Mouse (Mus musculus) thymus, postnatal 25 days (tissue): ENCODE data around the gene Colec11.

Experiments used
- DNase-seq: peaks from one replicate; pipeline ENCODE4 v3.0.0; 2022

Colec11 gene

DNA sequence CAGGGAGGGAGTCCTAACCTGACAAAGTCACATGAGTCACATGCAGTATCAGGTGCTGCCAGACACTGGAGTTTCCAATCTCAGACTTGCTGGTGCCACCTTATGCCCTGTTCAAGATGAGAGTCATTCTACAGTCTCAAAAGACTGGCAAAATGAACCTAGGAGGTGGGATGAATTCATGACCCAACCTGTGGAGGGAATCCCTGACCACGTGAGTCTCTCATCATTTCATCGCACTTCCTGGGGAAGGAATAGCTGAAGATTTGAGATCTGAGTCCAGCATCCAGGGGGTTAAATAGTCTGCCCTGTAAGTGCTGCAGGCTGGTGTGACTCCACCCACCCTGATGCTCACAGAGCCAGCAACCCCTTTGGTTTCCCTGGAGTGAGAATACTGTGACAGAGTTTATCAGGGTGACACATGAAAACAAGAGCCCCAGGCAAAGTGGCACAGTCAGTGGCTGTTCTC lies 24.6 kb downstream of the Colec11 start:
- DNase-seq = no peak

DNA sequence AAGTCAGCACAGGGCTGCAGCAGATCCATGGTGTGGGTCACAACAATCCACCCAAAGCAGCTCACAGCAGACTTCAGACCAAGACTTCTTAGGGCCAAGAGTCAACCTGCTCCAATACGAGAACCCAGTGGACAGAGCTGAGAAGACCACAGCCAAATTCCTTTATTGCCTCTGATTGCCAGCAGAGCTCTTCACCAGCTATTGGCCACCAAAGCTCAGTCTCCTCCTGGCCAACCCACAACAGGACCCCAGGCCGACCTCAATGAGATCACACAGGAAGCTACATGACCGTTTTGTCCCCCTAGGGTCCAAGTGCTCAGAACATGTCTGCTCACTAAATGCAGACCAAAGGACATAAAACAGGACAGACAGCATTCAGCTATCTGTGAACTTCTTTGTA lies 25.1 kb downstream of the Colec11 start:
- no peak for DNase-seq

DNA sequence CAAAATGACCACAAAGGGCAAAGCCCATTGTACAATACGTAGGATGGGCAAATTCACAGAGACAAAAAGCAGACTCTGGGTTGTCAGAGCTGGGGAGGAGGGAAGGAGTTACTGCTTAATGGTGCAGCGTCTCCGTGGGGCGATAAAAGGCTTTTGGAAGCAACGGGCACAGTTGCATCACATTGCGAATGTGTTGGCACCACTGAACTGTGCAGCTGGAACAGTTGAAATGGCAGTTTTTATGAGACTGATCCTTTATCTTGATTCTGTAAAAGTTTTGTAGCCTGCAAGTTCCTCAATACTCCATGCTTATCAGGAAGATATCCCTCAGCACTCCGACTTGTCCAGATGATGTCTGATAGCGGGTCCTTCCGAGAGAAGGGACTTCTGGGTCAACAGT lies 25.5 kb downstream of the Colec11 start:
- no peak for DNase-seq

DNA sequence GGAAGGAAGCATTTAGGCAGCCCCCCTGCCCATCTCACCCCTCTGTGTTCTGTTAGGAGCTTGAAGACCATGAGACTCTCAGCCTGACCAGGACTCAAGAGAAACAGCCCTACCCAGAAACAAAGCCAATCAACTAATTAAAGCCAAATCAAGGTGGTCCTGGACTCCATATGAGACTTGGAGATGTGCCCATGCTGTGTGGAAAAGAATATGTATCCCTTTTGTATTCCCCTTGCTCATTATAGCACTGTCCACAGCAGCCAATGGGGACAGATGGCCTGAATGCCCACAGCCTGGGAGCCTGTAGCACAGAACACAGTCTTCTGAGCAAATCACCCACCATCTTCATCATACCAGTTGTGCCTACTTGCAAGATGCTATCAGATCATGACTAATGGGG lies 26.3 kb downstream of the Colec11 start:
- DNase-seq = no peak

DNA sequence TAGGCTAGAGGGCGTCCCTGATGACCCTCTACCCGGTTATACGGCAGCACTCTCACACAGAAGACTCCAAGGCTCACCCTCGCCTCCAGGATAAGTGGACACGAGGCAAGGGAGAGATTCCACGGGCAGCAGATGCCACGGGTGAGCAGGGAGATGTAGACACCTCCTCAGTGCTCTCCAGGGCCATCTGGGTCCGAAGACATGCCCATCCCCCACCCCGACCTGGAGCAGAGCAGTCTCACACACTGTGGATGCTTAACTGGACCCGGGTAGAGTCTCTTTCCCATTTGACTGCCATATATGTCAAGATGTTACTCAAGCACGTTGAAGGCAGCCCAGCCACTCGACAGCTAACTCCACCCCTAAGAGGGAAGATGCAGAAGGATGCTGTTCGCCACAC lies 32.7 kb downstream of the Colec11 start:
- DNase-seq = no peak

DNA sequence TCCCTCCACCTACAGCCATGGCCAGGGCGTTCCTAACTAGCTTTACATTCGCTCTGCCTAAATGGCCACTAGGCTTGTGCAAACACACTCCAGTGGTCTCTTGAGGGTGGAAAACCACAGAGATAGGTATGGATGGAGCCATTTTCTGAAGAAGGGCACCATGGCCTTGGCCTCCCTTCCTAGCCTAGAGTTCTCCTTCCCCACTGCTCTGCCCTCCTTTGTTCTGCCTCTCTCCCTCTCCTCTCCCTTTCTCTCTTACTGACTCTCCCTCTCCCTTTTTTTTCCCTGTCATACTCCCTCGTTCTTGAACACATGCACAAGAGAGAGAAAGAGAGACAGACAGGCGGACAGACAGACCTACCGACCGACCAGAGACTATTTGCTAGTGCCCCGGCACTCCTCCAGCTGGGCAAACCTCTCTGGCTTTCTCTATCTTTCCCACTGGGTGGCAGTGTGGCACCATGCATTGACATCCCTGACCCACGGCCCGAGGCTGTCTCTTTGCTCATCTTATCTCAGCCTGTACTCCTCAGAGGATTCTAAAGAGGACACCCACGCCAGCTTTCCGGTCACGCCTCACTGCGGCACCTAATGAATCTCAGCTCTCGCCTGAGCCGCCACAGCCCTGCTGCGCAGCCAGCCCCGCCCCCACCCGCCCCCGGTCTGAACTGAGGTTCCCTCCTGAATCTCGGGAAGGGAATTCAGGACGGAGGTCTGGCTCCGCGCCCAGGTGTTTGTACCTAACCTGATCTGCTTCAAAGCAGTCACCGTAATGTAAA lies 33.9 kb downstream of the Colec11 start:
- DNase-seq = peak; percentile 71

DNA sequence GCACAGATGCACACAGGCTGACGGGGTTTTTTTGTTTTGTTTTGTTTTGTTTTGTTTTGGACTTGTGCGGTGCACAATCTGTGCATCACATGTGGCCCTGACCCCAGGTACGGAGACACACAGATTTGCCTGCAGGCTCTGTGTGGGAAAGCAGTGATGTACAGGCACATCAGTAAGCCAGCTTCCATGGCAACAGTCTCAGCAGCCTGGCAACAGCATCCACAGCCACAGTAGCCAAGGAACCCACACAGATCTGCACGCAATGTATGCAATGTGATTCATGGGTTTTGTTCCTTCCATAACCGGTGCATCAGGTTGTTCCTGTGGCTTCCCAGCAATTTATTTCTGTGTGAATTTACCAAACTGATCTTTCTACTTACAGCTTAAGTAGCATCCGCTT lies 35.2 kb downstream of the Colec11 start:
- DNase-seq = no peak

DNA sequence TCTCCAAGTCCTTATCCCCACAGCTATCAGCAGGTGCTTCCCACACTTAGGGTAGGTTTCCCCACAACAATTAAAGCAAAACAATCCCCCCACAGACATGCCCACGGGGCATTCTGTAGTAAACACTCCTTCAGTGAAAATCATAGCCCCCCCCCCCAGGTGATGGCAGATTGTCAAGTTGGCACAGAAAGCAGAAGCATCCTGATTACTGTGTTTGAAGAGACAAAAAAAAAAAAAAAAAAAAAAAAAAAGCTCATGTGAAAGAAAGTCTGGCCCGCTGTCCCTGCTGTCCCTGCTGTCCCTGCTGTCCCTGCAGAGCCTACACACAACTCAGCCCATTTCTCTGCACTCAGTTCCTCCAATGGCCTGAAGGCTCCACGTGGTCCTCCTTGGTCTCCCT lies 39.1 kb downstream of the Colec11 start:
- no peak for DNase-seq

DNA sequence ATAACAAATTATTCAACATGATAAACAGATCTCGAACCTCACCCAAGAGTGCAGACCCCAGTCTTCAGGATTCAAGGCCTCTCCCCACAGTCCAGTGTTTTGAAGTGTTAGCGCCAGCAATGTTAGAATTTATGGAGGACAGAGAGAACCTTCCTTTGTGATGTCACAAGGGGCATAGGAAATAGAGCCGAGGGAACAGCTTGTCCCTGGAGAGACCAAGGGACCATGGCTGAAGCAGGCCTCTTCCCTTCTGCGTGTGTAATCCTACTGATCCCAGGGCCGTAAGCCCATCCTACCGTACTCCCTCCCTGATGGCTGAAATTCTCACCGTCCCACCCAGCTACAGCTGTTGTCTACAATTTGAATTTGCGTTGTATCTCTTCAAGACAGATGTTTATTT lies 40.8 kb downstream of the Colec11 start, which contains the start of gene Allc:
Gene Allc, minus strand, starts transcription at position 101 of the 400 bp plus-strand sequence.
- no peak for DNase-seq

DNA sequence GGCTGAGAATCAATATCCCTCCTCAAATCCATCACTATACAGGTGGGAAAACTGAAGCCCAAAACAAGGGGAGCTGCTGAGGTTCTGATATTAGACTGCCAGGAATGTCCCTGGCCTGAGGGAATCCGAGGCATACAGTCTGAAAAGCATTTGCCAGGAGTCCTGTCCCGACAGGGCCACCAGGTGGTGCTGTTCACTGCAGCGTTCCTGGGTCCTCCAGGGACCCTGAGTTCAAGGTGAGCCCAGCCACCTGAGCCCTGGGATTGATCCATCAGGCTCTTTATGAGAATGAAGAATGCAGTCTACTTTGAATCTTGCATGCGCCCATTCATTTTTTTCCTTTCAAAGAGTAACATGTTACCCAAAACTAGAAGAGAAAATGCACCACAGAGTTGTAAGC lies 44.0 kb downstream of the Colec11 start:
- DNase-seq = peak; percentile 15

DNA sequence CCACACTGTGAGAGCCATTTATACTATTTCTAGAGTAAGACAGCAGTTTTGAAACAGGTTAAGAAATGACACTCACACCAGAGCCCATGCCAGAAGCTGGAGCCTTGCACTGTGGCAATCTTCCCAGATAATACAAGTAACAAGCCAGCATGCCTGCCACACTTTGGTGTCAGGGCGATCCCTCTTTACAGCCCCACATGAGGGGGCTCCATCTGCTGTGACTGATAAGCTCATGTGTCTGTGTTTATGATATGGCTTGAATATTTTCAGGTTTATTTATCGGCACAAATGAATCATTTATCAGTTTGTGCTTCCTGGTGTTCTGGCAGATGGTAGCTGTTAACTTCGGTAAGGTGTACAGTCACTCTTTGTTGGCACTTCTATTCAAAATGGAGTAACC lies 45.0 kb downstream of the Colec11 start:
- DNase-seq = no peak

DNA sequence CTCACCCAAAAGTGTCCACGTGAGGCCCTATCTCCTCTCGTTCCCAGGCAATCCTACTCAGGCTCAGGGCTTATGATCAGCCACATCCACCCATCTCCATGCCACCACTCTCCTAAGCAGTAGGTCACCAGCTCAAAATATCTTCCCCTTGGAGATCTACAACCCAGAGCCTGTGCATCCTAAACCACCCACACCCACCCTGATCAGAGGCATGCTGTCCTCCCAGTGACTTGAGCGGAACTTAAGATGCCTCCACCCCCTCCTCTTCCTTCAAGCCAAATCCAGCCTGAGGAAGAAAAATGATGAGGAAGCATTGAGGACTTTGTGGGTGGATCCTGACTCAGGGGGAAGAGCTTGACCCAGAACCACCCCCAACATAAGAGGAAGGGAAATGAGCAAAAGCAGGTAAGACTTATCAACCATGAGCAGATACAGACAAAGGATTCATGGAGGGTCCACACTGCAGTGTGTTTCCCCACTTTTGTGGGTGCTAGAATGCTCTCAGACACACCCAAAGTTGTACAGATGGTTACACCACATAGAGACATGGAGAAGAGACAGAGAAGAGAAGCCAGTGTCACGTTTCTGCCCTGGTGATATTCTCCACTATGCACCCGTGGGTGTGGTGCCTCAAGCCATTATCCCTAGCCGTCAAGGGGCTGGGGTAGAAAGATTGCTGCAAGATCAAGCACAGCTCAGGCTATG lies 47.7 kb downstream of the Colec11 start:
- DNase-seq = no peak

DNA sequence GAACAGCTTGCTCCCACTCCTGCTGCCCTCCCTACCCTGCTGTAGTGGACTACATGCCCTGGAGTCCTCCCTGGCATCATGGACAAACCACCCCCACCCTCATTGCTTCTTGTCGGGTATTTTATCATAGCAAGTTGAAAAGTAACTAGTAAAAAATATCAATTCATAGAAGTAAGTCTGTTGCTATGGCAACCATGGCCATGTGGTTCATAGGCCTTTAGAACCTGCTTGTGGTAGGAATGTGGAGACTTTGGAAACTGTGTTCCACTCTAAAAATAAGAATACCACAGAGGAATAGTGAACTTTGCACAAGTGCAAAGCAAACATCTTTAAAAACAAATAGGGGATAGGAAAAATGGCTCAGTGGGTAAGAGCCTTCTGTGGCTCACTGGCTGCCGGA lies 50.9 kb downstream of the Colec11 start:
- DNase-seq = no peak

DNA sequence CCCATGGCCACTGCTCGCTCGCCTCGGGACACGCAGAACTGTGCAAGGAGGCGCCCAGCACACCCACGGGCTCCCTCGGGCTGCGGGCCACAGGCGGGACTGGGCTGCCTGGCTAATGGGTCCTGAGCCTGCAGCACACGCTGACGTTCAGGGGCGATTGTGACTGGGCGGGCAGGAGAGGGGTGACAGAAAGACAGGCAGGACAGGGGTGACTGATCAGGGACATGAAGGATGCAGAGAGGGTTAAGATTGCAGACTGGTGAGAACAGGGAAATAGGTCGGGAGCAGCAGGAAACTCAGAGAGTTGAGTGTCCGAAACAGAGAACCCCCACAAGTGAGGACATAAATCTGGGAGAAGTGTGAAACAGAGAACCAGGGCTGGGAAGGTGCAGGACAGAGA lies 70.9 kb downstream of the Colec11 start, which contains the start of gene Dcdc2c:
Gene Dcdc2c, minus strand, starts transcription at position 101 of the 400 bp plus-strand sequence.
- no peak for DNase-seq

DNA sequence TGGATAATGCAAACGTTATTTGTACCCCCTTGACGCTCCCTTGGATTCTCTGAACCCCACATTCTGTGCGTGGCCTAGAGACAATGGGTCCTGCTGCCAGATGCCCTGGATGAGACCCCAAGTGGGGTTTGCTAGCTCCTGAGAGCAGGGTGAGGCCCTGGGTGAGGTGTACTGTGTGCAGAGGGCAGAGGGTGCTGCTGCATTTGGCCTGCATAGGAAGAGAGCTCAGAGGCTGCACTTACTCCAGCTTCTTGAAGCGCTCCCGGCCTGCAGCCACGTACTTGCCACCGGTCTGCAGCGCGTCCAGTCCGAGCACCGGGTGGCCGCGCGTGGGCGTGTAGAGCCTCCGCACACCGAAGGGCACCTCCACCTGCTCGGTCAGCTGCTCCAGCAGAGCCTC lies 71.4 kb downstream of the Colec11 start:
- DNase-seq = no peak

DNA sequence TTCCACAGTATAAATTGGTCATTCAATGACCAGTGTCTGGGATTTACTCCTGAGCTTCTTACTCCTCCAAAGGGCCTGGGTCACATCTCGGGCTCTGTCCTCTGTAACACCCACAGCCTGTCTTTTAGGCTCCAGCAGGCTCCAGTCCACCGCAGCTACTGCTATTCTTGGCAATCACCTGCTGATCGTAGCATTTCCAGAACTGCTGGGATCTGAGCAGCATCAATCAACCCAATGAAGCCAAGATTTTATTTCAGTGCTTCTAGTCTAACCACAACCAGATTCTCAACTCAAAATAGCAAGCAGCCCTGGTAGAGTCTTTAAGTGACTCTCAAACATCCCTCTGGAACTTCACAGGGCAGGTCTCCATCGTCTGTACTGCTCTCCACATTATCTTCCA lies 74.3 kb downstream of the Colec11 start:
- no peak for DNase-seq
